Mouse (Mus musculus) bone marrow, adult 2 months (tissue): Measurements from ENCODE around the gene Stat2.

Source experiments
- CTCF ChIP-seq: fragments of 200-500 bp; IDR thresholded peaks from 2 replicates; pipeline ENCODE4 v1.5.1; 2011; ENCODE audit warnings: low read length, control low read depth; ENCODE audit not compliant: control insufficient read depth, insufficient read depth
- POLR2A ChIP-seq: fragments of 200-500 bp; IDR thresholded peaks from 2 replicates; pipeline ENCODE4 v1.6.1; 2011; ENCODE audit warnings: low read depth, mild to moderate bottlenecking, control low read depth, low read length, borderline replicate concordance; ENCODE audit not compliant: control insufficient read depth

DNA sequence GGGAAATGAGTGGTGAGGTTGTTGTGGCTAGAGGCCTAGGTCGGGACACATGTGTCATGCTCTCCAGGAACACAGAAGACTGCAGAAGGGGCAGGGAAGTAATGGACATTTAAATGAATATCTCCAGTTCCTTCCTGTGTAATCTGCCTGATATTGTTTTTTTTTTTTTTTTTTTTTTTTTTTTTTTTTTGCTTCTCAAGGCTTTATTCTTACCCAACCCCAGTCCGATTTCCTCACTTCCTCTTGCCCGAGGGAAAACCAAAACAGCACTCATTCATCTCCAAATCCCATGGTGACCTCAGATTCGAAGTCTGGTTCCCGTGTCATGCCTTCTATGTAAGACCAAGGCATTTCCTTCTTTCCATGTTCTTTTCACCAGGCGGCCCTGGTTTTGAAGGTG, 27.9 kb downstream of the Stat2 start:
- TF ChIP-seq POLR2A = no peak
- TF ChIP-seq CTCF = no peak
